Mouse (Mus musculus): ENCODE measurements around the gene Ccr4. TPM values are rescaled to one million over a fixed set of nuclear protein-coding genes. Genes with fewer than 3 reads are reported as not detected.

Gene Ccr4
- polyA plus RNA-seq (2012; rRNA removed), result not detected in 2 replicates

GRCm38 (mm10) chr9:114504816-114505215, at the start of gene Ccr4:
Ccr4 (minus strand) TSS chr9:114504916.

DNA sequence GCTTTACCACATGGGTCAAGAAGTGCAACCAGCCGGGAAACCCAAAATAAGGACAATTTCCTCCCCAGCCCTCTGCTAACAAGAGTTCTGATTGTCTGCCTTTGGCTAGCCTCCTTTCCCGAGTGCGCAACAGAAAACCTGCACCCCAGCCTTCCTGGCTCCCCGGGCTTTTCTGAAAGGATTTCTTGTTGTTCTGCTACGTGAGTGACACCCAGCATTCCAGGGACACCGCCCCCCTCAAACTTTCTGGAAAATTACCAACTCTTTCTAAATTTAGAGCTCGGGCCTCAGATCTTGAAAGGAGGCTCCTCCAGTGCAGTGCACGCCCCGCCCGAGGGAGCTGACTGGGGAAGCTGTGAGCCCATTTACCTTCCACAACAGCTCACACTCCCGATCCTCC, 10.6 kb upstream of the Ccr4 start, which contains the start of gene C130032M10Rik:
Gene C130032M10Rik (plus strand): TSS at position 334 of the 400 bp plus-strand sequence.

Other genes with a start within 250 kb of the Ccr4 start
- not detected in 2 replicates for gene Bcl2a1c, start 174.8 kb downstream of the Ccr4 start, polyA plus RNA-seq (2012; rRNA removed)
- 23.2 and 33.6 TPM in 2 replicates for gene Crtap, start 114.2 kb downstream of the Ccr4 start, polyA plus RNA-seq (2012; rRNA removed)
- 27.2 and 28.4 TPM in 2 replicates for gene Glb1, start 103.8 kb downstream of the Ccr4 start, polyA plus RNA-seq (2012; rRNA removed)
- 3.6 and 3.9 TPM in 2 replicates for gene Tmppe, start 103.8 kb downstream of the Ccr4 start, polyA plus RNA-seq (2012; rRNA removed)
- gene C130032M10Rik, start 10.8 kb upstream of the Ccr4 start, polyA plus RNA-seq (2012; rRNA removed), result not detected in 2 replicates
- gene Trim71, start 59.5 kb upstream of the Ccr4 start, polyA plus RNA-seq (2012; rRNA removed), result 0.08 TPM in 2 replicates
- 70.1 and 70.4 TPM in 2 replicates for gene Cnot10, start 135.3 kb upstream of the Ccr4 start, polyA plus RNA-seq (2012; rRNA removed)
- gene Dync1li1, start 183.9 kb upstream of the Ccr4 start, polyA plus RNA-seq (2012; rRNA removed), result 85.1 and 88.4 TPM in 2 replicates
- 14.5 and 14.8 TPM in 2 replicates for gene Cmtm6, start 226.2 kb upstream of the Ccr4 start, polyA plus RNA-seq (2012; rRNA removed)